Mouse (Mus musculus) heart, embryonic 16.5 days (tissue): ENCODE data around the gene Mxi1. TPM values are rescaled to one million over a fixed set of nuclear protein-coding genes. Genes with fewer than 3 reads are reported as not detected.

ENCODE experiments used
- ATAC-seq: fragments of 200-750 bp; cut with Nextera tagmentation; replicated peaks from 2 replicates; pipeline ENCODE4 v1.8.0; 2017; ENCODE audit warnings: moderate number of reproducible peaks; ENCODE audit not compliant: insufficient read depth, low FRiP score; ENCODE audit errors: extremely low read depth
- H3K27ac ChIP-seq: fragments of 300-500 bp; sonication (generic); 2 replicates; pipeline ENCODE4 v1.5.1; 2014; ENCODE audit warnings: mild to moderate bottlenecking, low read length, control low read depth, moderate library complexity
- H3K27me3 ChIP-seq: fragments of 300-500 bp; sonication (generic); 2 replicates; pipeline ENCODE4 v1.6.1; 2014; ENCODE audit warnings: low read length, mixed read lengths; ENCODE audit not compliant: control insufficient read depth, insufficient read depth
- H3K36me3 ChIP-seq: fragments of 300-500 bp; sonication (generic); 2 replicates; pipeline ENCODE4 v1.6.1; 2014; ENCODE audit not compliant: control insufficient read depth, insufficient read depth
- H3K4me1 ChIP-seq: fragments of 300-500 bp; sonication (generic); 2 replicates; pipeline ENCODE4 v1.6.1; 2014; ENCODE audit warnings: low read length, mixed read lengths; ENCODE audit not compliant: control insufficient read depth, insufficient read depth
- H3K4me2 ChIP-seq: fragments of 300-500 bp; sonication (generic); 2 replicates; pipeline ENCODE4 v1.6.1; 2014; ENCODE audit warnings: low read depth, mild to moderate bottlenecking, control low read depth, low read length
- H3K4me3 ChIP-seq: fragments of 300-500 bp; sonication (generic); 2 replicates; pipeline ENCODE4 v1.5.1; 2014; ENCODE audit warnings: mild to moderate bottlenecking, control low read depth, low read length
- H3K9ac ChIP-seq: fragments of 300-500 bp; sonication (generic); 2 replicates; pipeline ENCODE4 v1.6.1; 2014; ENCODE audit warnings: low read length, control low read depth
- H3K9me3 ChIP-seq: fragments of 300-500 bp; sonication (generic); replicated peaks from 2 replicates; pipeline ENCODE4 v1.6.1; 2016; ENCODE audit warnings: low read length; ENCODE audit not compliant: control insufficient read depth
- WGBS: fragments of 180-500 bp; shearing (Covaris S2); extraction: QIAGEN DNeasy Blood & Tissue Kit; methylation state at CpG from one replicate; pipeline ENCODE4 v1.1.7; 2014; 5-methylcytosine and 5-hydroxymethylcytosine counted together
- polyA plus RNA-seq: library from polyadenylated mRNA; unstranded; fragments of >200 nt; fragmentation: Nextera tagmentation; extraction: Ambion mirVana; gene quantifications from 2 replicates; pipeline ENCODE4 v1.2.1, GENCODE M21; 2015

The Mxi1 gene
- polyA plus RNA-seq, 1 experiment from 2014 or later, result 28.7 TPM

GRCm38 (mm10) chr19:53299156-53299828, 11.0 kb upstream of the Mxi1 start:
- H3K4me2 ChIP-seq, result no peak overlapping the region
- no peaks in the 10 kb centered on the region for H3K4me1 ChIP-seq
- WGBS, result 65% methylated on average over 17 of the region's 17 CpGs
- no peak overlapping the region for H3K9ac ChIP-seq
- H3K4me3 ChIP-seq, result no peak overlapping the region
- no peak overlapping the region for H3K27ac ChIP-seq
- H3K9me3 ChIP-seq, result no peaks in the 10 kb centered on the region
- no peaks in the 10 kb centered on the region for H3K36me3 ChIP-seq
- ATAC-seq, result no peak
- H3K27me3 ChIP-seq, result no peaks in the 10 kb centered on the region

- Histone ChIP-seq H3K4me1 (no peaks in the 10 kb centered on the region), H3K4me2 (no peak overlapping the region), H3K4me3 (no peak overlapping the region), H3K36me3 (no peaks in the 10 kb centered on the region), H3K9me3 (no peaks in the 10 kb centered on the region), H3K27me3 (no peaks in the 10 kb centered on the region), H3K27ac (no peak overlapping the region), H3K9ac (no peak overlapping the region)
- no peak for ATAC-seq
- 79% methylated on average over 4 of the region's 4 CpGs for WGBS
These were observed 10.5 kb upstream of the Mxi1 start for GRCm38 (mm10) chr19:53299829-53300181.

- no peak for ATAC-seq
- no peak overlapping the region for H3K4me2 ChIP-seq
- no peaks in the 10 kb centered on the region for H3K36me3 ChIP-seq
- no peaks in the 10 kb centered on the region for H3K4me1 ChIP-seq
- 80% methylated on average over 7 of the region's 7 CpGs for WGBS
- H3K27ac ChIP-seq, result no peak overlapping the region
- no peaks in the 10 kb centered on the region for H3K9me3 ChIP-seq
- H3K9ac ChIP-seq, result no peak overlapping the region
- H3K4me3 ChIP-seq, result no peak overlapping the region
- H3K27me3 ChIP-seq, result no peaks in the 10 kb centered on the region
These were observed 6.9 kb upstream of the Mxi1 start for GRCm38 (mm10) chr19:53303382-53303781.

- Histone ChIP-seq H3K9me3 (no peaks in the 10 kb centered on the region), H3K9ac (no peak overlapping the region), H3K4me2 (no peak overlapping the region), H3K36me3 (no peaks in the 10 kb centered on the region), H3K4me1 (0 out of 2 replicates have a peak, but pooled peaks cover 2% of the 10 kb centered on the region), H3K27me3 (no peaks in the 10 kb centered on the region), H3K27ac (no peak overlapping the region), H3K4me3 (no peak overlapping the region)
- WGBS, result 88% methylated on average over 8 of the region's 8 CpGs
- no peak for ATAC-seq
These were observed 4.7 kb upstream of the Mxi1 start for GRCm38 (mm10) chr19:53305621-53306020.

- 44% methylated on average over 11 of the region's 11 CpGs for WGBS
- H3K9ac ChIP-seq, result no peak overlapping the region
These were observed 3.6 kb upstream of the Mxi1 start for GRCm38 (mm10) chr19:53306706-53307105.

GRCm38 (mm10) chr19:53307219-53307618, 3.1 kb upstream of the Mxi1 start:
- no peaks in the 10 kb centered on the region for H3K9me3 ChIP-seq
- H3K4me1 ChIP-seq, result 0 out of 2 replicates have a peak, but pooled peaks cover 2% of the 10 kb centered on the region
- no peak overlapping the region for H3K27ac ChIP-seq
- H3K9ac ChIP-seq, result no peak overlapping the region
- H3K27me3 ChIP-seq, result no peaks in the 10 kb centered on the region
- no peak overlapping the region for H3K4me3 ChIP-seq
- H3K36me3 ChIP-seq, result no peaks in the 10 kb centered on the region
- no peak overlapping the region for H3K4me2 ChIP-seq
- no peak for ATAC-seq
- 42% methylated on average over 6 of the region's 6 CpGs for WGBS

More at GRCm38 (mm10) chr19:53306706-53307105, 3.6 kb upstream of the Mxi1 start:
- ATAC-seq, result no peak
- no peak overlapping the region for H3K4me2 ChIP-seq
- H3K4me1 ChIP-seq, result 0 out of 2 replicates have a peak, but pooled peaks cover 2% of the 10 kb centered on the region
- no peaks in the 10 kb centered on the region for H3K9me3 ChIP-seq
- H3K27ac ChIP-seq, result no peak overlapping the region
- no peaks in the 10 kb centered on the region for H3K36me3 ChIP-seq
- no peaks in the 10 kb centered on the region for H3K27me3 ChIP-seq
- no peak overlapping the region for H3K4me3 ChIP-seq

DNA sequence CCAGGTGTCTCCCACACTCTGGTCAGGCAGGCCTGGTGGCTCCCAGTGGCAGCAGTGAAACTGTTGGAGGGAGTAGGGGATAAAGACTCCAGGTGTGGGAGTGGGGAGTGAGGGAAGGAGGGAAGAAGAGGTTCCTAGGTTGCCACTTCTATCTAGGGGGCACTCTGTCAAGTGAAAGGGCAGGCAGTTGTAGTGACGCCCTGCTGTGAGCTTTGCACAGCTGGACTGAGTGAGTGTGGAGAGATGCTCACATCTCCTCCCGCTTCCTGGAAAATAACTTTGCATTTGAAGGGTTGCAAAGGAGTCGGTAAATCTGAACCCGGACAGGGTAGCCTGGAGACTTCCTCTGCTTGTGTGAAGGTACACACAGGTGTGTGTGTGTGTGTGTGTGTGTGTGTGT, 687 bp upstream of the Mxi1 start:
- ATAC-seq, result no peak
- H3K4me1 ChIP-seq, result peaks cover 6% of the 10 kb centered on the region
- no peaks in the 10 kb centered on the region for H3K36me3 ChIP-seq
- H3K9me3 ChIP-seq, result no peaks in the 10 kb centered on the region
- H3K9ac ChIP-seq, result no peak overlapping the region
- no peaks in the 10 kb centered on the region for H3K27me3 ChIP-seq
- no peak overlapping the region for H3K27ac ChIP-seq
- H3K4me2 ChIP-seq, result no peak overlapping the region
- WGBS, result 35% methylated on average over 4 of the region's 4 CpGs
- no peak overlapping the region for H3K4me3 ChIP-seq

- Histone ChIP-seq H3K9ac (peak overlapping the region; percentile 89), H3K9me3 (no peaks in the 10 kb centered on the region), H3K4me1 (peaks cover 17% of the 10 kb centered on the region), H3K36me3 (no peaks in the 10 kb centered on the region), H3K4me3 (peak overlapping the region; percentile 93), H3K27ac (peak overlapping the region; percentile 98), H3K4me2 (peak overlapping the region; percentile 82), H3K27me3 (no peaks in the 10 kb centered on the region)
- no peak for ATAC-seq
- 0% methylated on average over 43 of the region's 48 CpGs for WGBS
These were observed 629 bp downstream of the Mxi1 start for GRCm38 (mm10) chr19:53310771-53311523.
